Mouse (Mus musculus) urinary bladder, postnatal 10 days (tissue): ENCODE data around the gene Pex1.
"Not testable (repeated sequence)": the region's sequence is repeated elsewhere in the genome, so short reads cannot be mapped to it uniquely, and the experiment has no call there.

Experiments used
- DNase-seq: peaks from one replicate; pipeline ENCODE4 v3.0.0; 2022; ENCODE audit warnings: low spot score

The Pex1 gene

DNA sequence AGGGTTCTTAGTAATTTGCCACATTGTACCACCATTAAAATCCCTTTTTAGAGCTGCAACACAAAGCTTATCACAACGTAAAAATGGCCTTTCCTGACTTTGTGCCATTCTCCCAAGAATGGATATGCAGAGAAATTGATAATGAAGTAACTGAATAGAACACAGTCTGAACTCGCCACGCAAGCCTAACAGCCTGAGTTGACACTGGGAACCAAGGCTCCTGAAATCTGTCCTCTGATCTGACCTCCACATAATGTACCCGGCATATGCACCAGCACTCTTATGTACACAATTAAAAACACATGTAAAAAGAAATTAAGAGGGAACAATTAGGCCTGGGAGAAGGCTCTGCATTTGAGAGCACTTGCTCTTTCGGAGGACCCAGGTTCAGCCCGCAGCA is 49.5 kb downstream of the Pex1 start:
- no peak for DNase-seq

- DNase-seq: no peak
Measured at GRCm38 (mm10) chr5:3646539-3646938, 50.7 kb downstream of the Pex1 start.

- no peak for DNase-seq
Measured at GRCm38 (mm10) chr5:3646991-3647707, 51.3 kb downstream of the Pex1 start.

- peak; percentile 31 for DNase-seq
Measured at GRCm38 (mm10) chr5:3647708-3648121, 51.8 kb downstream of the Pex1 start.

- DNase-seq: no peak
Measured at GRCm38 (mm10) chr5:3648206-3648848, 52.5 kb downstream of the Pex1 start.

GRCm38 (mm10) chr5:3648849-3649210 is 53.0 kb downstream of the Pex1 start:
- DNase-seq: no peak

GRCm38 (mm10) chr5:3650881-3651280 is 55.0 kb downstream of the Pex1 start, which contains the start of gene Tmbim7:
Gene Tmbim7 (plus strand): TSS chr5:3651181.
- DNase-seq: no peak

GRCm38 (mm10) chr5:3651621-3652020 is 55.8 kb downstream of the Pex1 start:
- DNase-seq: no peak

DNA sequence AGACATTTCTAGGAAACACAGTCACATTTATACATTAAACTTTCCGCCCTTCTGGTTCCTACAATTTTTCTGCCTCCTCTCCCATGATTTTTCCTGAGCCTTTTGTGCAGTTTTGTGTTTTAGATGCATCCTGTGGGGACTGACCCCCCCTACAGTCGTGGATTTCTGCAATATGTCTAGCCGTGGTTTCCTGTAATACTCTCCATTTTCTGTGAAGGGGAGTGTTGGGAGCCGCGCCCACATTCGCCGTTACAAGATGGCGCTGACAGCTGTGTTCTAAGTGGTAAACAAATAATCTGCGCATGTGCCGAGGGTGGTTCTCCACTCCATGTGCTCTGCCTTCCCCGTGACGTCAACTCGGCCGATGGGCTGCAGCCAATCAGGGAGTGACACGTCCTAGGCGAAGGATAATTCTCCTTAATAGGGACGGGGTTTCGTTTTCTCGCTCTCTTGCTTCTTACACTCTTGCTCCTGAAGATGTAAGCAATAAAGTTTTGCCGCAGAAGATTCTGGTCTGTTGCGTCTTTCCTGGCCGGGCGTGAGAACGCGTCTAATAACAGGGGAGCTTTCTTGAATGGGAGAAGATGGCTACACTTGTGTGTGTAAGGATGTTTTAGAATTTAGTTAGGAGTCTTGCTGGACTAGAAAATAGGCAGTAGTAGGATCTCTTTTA is 57.2 kb downstream of the Pex1 start:
- not testable (repeated sequence) for DNase-seq

DNA sequence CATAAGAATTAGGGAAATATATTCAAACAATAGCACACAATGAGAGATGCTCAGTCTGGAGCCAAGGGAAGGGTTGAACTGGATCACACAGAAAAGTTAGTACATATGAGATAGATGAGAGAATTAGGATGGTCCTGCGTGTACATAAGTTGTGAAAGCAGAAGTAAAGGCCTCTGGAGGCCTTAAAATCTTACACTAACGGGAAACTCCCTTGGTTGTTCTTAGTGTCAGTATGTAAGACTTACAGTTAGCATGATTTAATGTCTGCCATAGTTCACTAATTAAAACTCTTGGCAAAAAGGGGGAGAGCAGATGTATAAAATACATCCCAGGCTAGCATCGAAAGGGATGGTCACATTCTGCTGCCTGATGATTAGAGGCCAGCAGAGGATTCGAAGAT is 57.9 kb downstream of the Pex1 start:
- DNase-seq: no peak

DNA sequence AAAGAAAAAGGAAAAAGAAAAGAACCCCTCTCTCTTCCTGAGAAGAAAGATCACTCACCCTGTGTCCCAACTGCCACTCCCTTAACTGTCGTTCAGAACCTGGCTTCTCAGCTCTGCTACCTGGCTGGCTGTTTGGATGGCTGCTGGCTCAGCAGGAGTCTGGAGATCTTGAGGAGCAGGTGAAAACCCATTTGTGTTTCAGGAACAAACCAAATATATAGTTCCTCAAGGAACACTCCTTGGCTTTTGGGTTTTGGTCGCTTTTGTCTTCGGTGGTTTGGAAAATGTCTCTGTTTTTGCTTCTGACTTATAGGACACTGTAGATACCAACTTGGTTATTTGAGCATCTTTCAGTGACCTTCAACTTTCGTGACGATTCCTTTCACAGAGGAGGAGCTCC is 61.2 kb downstream of the Pex1 start, which contains the start of gene Gatad1:
Gene Gatad1 (minus strand): TSS at position 101 of the 400 bp plus-strand sequence.
- DNase-seq: no peak

DNA sequence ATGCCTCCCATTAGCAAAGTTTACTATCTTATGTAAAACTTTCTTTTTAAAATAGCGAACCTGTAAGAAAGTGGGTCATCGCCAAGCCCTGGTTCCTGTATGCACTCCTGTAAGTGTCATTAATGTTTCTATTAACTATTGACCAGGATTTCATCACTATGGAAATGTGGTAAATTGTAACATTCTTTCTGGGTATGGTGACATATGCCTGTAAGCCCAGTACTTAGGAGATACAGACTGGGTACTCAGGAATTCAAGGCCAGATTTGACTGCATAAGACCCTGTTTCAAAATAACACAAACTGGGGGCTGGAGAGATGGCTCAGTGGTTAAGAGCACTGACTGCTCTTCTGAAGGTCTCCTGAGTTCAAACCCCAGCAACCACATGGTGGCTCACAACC is 69.4 kb downstream of the Pex1 start:
- DNase-seq: no peak

DNA sequence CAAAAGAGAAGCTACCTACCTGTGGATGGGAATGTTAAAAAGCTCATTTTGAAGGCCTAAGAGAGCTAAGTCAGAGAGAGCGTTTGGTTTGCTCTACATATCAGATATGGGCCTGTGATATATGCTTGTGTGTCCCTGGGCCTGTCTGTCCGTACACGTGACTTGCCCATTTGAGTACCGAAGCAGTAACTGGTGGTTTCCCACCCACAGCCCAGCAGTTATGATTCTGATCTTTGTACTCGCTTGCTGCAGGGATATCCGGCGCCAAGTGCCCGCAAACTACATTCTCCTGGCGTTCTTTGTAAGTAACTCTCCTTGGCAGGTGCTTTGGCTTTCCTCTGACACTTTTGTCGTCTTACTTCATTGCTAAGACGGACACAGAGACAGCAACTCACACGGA is 70.7 kb downstream of the Pex1 start:
- DNase-seq: no peak

DNA sequence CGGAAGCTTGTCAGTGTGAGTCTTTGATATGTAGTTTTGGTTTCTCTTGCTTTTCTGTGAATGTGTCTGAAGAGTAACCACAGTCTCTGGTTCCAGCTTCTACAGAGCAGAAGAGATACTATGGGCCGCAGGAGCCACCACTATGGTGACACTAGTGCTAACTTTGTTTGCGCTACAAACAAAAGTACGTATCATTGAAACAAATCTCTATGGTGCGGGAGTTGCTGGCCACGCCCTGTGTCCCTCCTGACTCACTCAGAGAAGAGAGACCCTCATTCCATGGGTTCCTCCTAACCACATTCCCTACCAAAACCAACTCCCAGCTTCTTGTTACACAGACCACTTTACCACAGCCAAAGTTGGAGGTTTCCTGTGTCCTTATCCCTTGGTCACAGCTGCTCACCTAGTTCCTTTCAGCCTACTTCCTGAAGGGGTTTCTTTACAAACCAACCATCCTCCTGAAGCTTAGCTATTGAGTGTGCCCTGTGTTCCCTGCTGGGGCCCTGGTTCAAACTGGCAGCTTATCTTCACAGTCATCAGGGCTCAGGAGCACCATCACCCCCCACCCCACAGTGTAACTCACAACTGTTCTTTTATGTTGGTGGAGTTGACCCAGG is 74.2 kb downstream of the Pex1 start:
- DNase-seq: no peak
